Mouse (Mus musculus): Measurements from ENCODE around the gene Gm49353. TPM values are rescaled to one million over a fixed set of nuclear protein-coding genes. Genes with fewer than 3 reads are reported as not detected.

The Gm49353 gene
- polyA plus RNA-seq, 1 experiment: not detected

GRCm38 (mm10) chr10:29178003-29178402 lies 20.8 kb upstream of the Gm49353 start:
- Histone ChIP-seq H3K9ac (ENCODE audit: low read depth, poor library complexity, severe bottlenecking) (no peak overlapping the region), H3K27ac (ENCODE audit: insufficient read depth, low read length) (no peak overlapping the region), H3K4me1 (ENCODE audit: control insufficient read depth, insufficient read depth, low read length) (no peaks in the 10 kb centered on the region), H3K36me3 (ENCODE audit: control insufficient read depth, insufficient read depth, low read length, poor library complexity, severe bottlenecking) (no peaks in the 10 kb centered on the region), H3K4me3 (ENCODE audit: low read depth, low read length) (no peak overlapping the region), H3K27me3 (ENCODE audit: control insufficient read depth, insufficient read depth, low read length, poor library complexity, severe bottlenecking) (no peaks in the 10 kb centered on the region), H3K9me3 (replicated peaks; ENCODE audit: control insufficient read depth, insufficient read depth, low read length, poor library complexity, severe bottlenecking) (no peaks in the 10 kb centered on the region)
- TF ChIP-seq CTCF (IDR thresholded peaks at IDR 0.05; ENCODE audit: low read depth, low read length): no peak
- no peak for TF ChIP-seq EP300 (IDR thresholded peaks at IDR 0.05; ENCODE audit: insufficient read depth, low read depth, low read length)
- TF ChIP-seq POLR2A (IDR thresholded peaks at IDR 0.05; ENCODE audit: insufficient read depth, low read length): no peak

GRCm38 (mm10) chr10:29180210-29180609 lies 18.5 kb upstream of the Gm49353 start:
- Histone ChIP-seq H3K4me3 (ENCODE audit: low read depth, low read length) (no peak overlapping the region), H3K36me3 (ENCODE audit: control insufficient read depth, insufficient read depth, low read length, poor library complexity, severe bottlenecking) (no peaks in the 10 kb centered on the region), H3K9ac (ENCODE audit: low read depth, poor library complexity, severe bottlenecking) (no peak overlapping the region), H3K4me1 (ENCODE audit: control insufficient read depth, insufficient read depth, low read length) (no peaks in the 10 kb centered on the region), H3K9me3 (replicated peaks; ENCODE audit: control insufficient read depth, insufficient read depth, low read length, poor library complexity, severe bottlenecking) (no peaks in the 10 kb centered on the region), H3K27ac (ENCODE audit: insufficient read depth, low read length) (no peak overlapping the region), H3K27me3 (ENCODE audit: control insufficient read depth, insufficient read depth, low read length, poor library complexity, severe bottlenecking) (no peaks in the 10 kb centered on the region)
- no peak for TF ChIP-seq CTCF (IDR thresholded peaks at IDR 0.05; ENCODE audit: low read depth, low read length)
- no peak for TF ChIP-seq POLR2A (IDR thresholded peaks at IDR 0.05; ENCODE audit: insufficient read depth, low read length)
- no peak for TF ChIP-seq EP300 (IDR thresholded peaks at IDR 0.05; ENCODE audit: insufficient read depth, low read depth, low read length)

- Histone ChIP-seq H3K9ac (ENCODE audit: low read depth, poor library complexity, severe bottlenecking) (no peak overlapping the region), H3K36me3 (ENCODE audit: control insufficient read depth, insufficient read depth, low read length, poor library complexity, severe bottlenecking) (no peaks in the 10 kb centered on the region), H3K4me3 (ENCODE audit: low read depth, low read length) (no peak overlapping the region), H3K27me3 (ENCODE audit: control insufficient read depth, insufficient read depth, low read length, poor library complexity, severe bottlenecking) (no peaks in the 10 kb centered on the region), H3K4me1 (ENCODE audit: control insufficient read depth, insufficient read depth, low read length) (no peaks in the 10 kb centered on the region), H3K9me3 (replicated peaks; ENCODE audit: control insufficient read depth, insufficient read depth, low read length, poor library complexity, severe bottlenecking) (no peaks in the 10 kb centered on the region), H3K27ac (ENCODE audit: insufficient read depth, low read length) (no peak overlapping the region)
- TF ChIP-seq CTCF (IDR thresholded peaks at IDR 0.05; ENCODE audit: low read depth, low read length) (no peak), POLR2A (IDR thresholded peaks at IDR 0.05; ENCODE audit: insufficient read depth, low read length) (no peak), EP300 (IDR thresholded peaks at IDR 0.05; ENCODE audit: insufficient read depth, low read depth, low read length) (no peak)
Measured at GRCm38 (mm10) chr10:29181046-29181445, 17.7 kb upstream of the Gm49353 start.

GRCm38 (mm10) chr10:29193769-29194168 lies 5.0 kb upstream of the Gm49353 start:
- no peaks in the 10 kb centered on the region for H3K4me1 ChIP-seq (ENCODE audit: control insufficient read depth, insufficient read depth, low read length)

GRCm38 (mm10) chr10:29196811-29197210 lies 1.9 kb upstream of the Gm49353 start:
- Histone ChIP-seq H3K27ac (ENCODE audit: insufficient read depth, low read length) (no peak overlapping the region), H3K9ac (ENCODE audit: low read depth, poor library complexity, severe bottlenecking) (no peak overlapping the region), H3K36me3 (ENCODE audit: control insufficient read depth, insufficient read depth, low read length, poor library complexity, severe bottlenecking) (no peaks in the 10 kb centered on the region), H3K27me3 (ENCODE audit: control insufficient read depth, insufficient read depth, low read length, poor library complexity, severe bottlenecking) (no peaks in the 10 kb centered on the region; the same call in 1 of the 2 replicates), H3K4me1 (ENCODE audit: control insufficient read depth, insufficient read depth, low read length) (no peaks in the 10 kb centered on the region), H3K9me3 (replicated peaks; ENCODE audit: control insufficient read depth, insufficient read depth, low read length, poor library complexity, severe bottlenecking) (no peaks in the 10 kb centered on the region), H3K4me3 (ENCODE audit: low read depth, low read length) (peak overlapping the region; percentile 37)
- TF ChIP-seq EP300 (IDR thresholded peaks at IDR 0.05; ENCODE audit: insufficient read depth, low read depth, low read length): no peak
- TF ChIP-seq CTCF (IDR thresholded peaks at IDR 0.05; ENCODE audit: low read depth, low read length): no peak
- TF ChIP-seq POLR2A (IDR thresholded peaks at IDR 0.05; ENCODE audit: insufficient read depth, low read length): no peak

More at GRCm38 (mm10) chr10:29193769-29194168, 5.0 kb upstream of the Gm49353 start:
- no peaks in the 10 kb centered on the region for H3K36me3 ChIP-seq (ENCODE audit: control insufficient read depth, insufficient read depth, low read length, poor library complexity, severe bottlenecking)
- no peak overlapping the region for H3K27ac ChIP-seq (ENCODE audit: insufficient read depth, low read length)
- no peaks in the 10 kb centered on the region; the same call in 1 of the 2 replicates for H3K27me3 ChIP-seq (ENCODE audit: control insufficient read depth, insufficient read depth, low read length, poor library complexity, severe bottlenecking)
- no peak overlapping the region for H3K4me3 ChIP-seq (ENCODE audit: low read depth, low read length)
- H3K9ac ChIP-seq (ENCODE audit: low read depth, poor library complexity, severe bottlenecking): no peak overlapping the region
- no peaks in the 10 kb centered on the region for H3K9me3 ChIP-seq (replicated peaks; ENCODE audit: control insufficient read depth, insufficient read depth, low read length, poor library complexity, severe bottlenecking)
- TF ChIP-seq EP300 (IDR thresholded peaks at IDR 0.05; ENCODE audit: insufficient read depth, low read depth, low read length): no peak
- TF ChIP-seq POLR2A (IDR thresholded peaks at IDR 0.05; ENCODE audit: insufficient read depth, low read length): no peak
- no peak for TF ChIP-seq CTCF (IDR thresholded peaks at IDR 0.05; ENCODE audit: low read depth, low read length)

GRCm38 (mm10) chr10:29199835-29200234 lies 1.1 kb downstream of the Gm49353 start:
- no peak overlapping the region for H3K4me3 ChIP-seq (ENCODE audit: low read depth, low read length)
- TF ChIP-seq CTCF (IDR thresholded peaks at IDR 0.05; ENCODE audit: low read depth, low read length): no peak
- no peaks in the 10 kb centered on the region for H3K9me3 ChIP-seq (replicated peaks; ENCODE audit: control insufficient read depth, insufficient read depth, low read length, poor library complexity, severe bottlenecking)
- no peak overlapping the region for H3K9ac ChIP-seq (ENCODE audit: low read depth, poor library complexity, severe bottlenecking)
- H3K27ac ChIP-seq (ENCODE audit: insufficient read depth, low read length): no peak overlapping the region
- H3K4me1 ChIP-seq (ENCODE audit: control insufficient read depth, insufficient read depth, low read length): no peaks in the 10 kb centered on the region
- H3K27me3 ChIP-seq (ENCODE audit: control insufficient read depth, insufficient read depth, low read length, poor library complexity, severe bottlenecking): no peaks in the 10 kb centered on the region; the same call in 1 of the 2 replicates
- no peaks in the 10 kb centered on the region for H3K36me3 ChIP-seq (ENCODE audit: control insufficient read depth, insufficient read depth, low read length, poor library complexity, severe bottlenecking)

All from ES-Bruce4 (cell line).